Mouse (Mus musculus) inflammation-experienced regulatory T-cells (primary cell): ENCODE data around the gene Sin3a. TPM values are rescaled to one million over a fixed set of nuclear protein-coding genes. Genes with fewer than 3 reads are reported as not detected.

ENCODE experiments used
- polyA plus RNA-seq, 2 experiments: library from polyadenylated mRNA; unstranded; fragments of 100-300 nt; shearing (Covaris generic); gene quantifications; one replicate each; pipeline ENCODE4 v1.2.1; 2017

Sin3a gene
- polyA plus RNA-seq = 10 to 100 TPM; 34.6 to 46.6 TPM

DNA sequence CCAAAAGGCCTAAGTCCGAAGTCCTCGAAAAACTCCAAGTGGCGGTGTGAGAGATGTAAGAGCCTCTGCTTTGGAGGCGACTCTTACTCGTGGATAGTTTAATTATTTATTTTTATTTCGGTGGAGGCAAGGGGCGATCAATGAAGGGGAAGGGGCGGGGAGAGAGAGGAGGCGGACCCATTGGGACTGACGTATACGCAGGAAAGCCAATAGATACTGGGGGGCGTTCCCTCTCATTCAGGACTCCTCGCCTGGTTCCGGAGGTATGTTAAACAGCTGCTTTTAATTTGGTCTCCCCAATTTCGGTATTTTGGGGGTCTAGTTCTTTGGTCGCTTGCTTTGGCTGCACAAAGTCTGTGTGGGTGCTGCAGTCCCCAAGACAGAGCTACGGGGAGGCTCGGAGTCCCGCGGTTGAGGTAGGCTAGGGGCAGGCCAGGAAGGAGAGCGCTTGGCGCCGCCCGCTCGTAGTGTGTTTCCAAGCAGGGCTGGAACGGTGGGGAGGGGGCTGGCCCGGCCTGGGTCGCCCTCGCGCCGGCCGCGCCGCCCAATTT, at the start of gene Sin3a:
TSS of gene Sin3a (plus strand) at position 240 of the 551 bp plus-strand sequence.

GRCm38 (mm10) chr9:57130577-57131433, 59.0 kb downstream of the Sin3a start, which contains the start of gene Man2c1:
TSS of gene Man2c1 (plus strand) at chr9:57130690.

DNA sequence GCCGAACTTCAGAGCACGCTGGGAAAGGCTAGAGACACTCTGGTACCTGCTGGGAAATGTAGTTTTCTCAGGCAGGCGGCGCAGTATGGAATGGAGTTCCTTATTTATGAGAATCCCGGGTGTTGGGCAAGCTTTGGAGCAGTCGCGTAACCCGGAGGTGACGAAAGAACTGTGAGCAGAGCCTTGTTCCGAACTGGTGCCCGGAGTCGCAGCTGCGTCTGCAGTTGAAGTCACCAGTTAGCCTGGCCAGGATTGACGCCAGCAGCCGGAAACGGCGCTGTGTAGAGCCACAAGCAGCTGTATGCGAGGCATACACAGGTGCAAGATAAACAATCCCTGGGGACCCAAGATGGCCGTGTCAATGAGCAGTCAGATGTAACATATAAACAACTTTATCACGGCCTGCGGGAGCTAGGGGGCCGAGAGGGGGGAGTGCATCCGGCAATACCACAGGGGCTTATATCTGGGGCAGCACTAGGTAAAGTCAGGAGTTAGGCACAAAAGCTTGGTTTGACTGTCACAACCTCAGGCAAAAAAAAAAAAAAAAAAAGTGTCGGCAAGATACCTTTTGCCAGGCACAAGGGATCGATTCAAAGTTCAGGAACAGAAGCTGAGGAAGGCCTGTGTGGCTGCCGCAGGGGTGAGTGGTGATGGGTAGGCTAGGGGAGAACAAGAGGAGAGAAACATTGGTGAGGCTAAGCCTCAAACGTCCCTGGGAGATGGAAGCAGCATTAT, 76.5 kb downstream of the Sin3a start, which contains the start of gene Neil1:
TSS of gene Neil1 (minus strand) at position 162 of the 735 bp plus-strand sequence.

DNA sequence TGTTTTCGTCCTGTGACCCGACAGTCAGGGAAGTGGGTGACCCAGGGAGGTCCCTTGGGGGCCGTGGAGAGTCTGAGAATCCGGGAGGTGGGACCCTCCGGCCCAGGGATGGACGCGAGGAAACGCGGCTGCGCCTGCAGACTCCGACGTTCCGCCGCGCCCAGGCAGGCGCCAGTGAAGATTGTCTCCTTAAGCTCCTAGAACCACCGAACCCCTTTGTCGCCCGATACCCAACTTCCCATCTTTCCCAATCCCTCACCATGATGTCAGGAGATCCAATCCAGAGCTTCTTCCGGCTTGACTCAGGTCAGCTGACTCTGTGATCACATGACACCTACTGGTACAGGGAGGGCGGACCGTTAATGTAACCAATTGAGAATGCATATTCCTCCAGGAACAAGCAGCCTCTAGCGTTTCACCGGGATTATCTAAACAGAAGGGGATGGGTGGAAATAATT, 86.2 kb downstream of the Sin3a start, which contains the start of gene Commd4:
TSS of gene Commd4 (minus strand) at position 319 of the 458 bp plus-strand sequence.

Other genes with a start within 250 kb of the Sin3a start
- under 1 TPM in 1 of 2 experiments, not detected in 1; 0.24 TPM for gene Odf3l1, start 207.4 kb upstream of the Sin3a start, polyA plus RNA-seq
- gene Cspg4, start 207.0 kb upstream of the Sin3a start, polyA plus RNA-seq = 1 to 10 TPM in 1 of 2 experiments, under 1 TPM in 1; 0.27 to 1.4 TPM
- gene Snx33, start 143.7 kb upstream of the Sin3a start, polyA plus RNA-seq = 10 to 100 TPM in 1 of 2 experiments, 1 to 10 TPM in 1; 9.3 to 10.0 TPM
- gene Imp3, start 134.6 kb upstream of the Sin3a start, polyA plus RNA-seq = 10 to 100 TPM; 86.3 to 93.6 TPM
- gene Snupn, start 121.2 kb upstream of the Sin3a start, polyA plus RNA-seq = 10 to 100 TPM; 18.3 TPM
- 10 to 100 TPM; 18.7 to 22.5 TPM for gene Ptpn9, start 77.1 kb upstream of the Sin3a start, polyA plus RNA-seq
- gene Man2c1, start 58.6 kb downstream of the Sin3a start, polyA plus RNA-seq = 100 to 1,000 TPM in 1 of 2 experiments, 10 to 100 TPM in 1; 66.1 to 104 TPM
- gene Neil1, start 76.3 kb downstream of the Sin3a start, polyA plus RNA-seq = 10 to 100 TPM; 29.4 to 32.0 TPM
- gene Commd4, start 86.3 kb downstream of the Sin3a start, polyA plus RNA-seq = 100 to 1,000 TPM; 264 to 285 TPM
- gene Trcg1, start 164.5 kb downstream of the Sin3a start, polyA plus RNA-seq = 1 to 10 TPM in 1 of 2 experiments, under 1 TPM in 1; 0.27 to 2.2 TPM
- gene 1700017B05Rik, start 190.6 kb downstream of the Sin3a start, polyA plus RNA-seq = 10 to 100 TPM; 35.4 to 55.2 TPM